Mouse (Mus musculus): ENCODE results near the gene Mipep. TPM values are rescaled to one million over a fixed set of nuclear protein-coding genes. Genes with fewer than 3 reads are reported as not detected.

Gene Mipep
- polyA plus RNA-seq, 2 experiments: 7.5 to 12.6 TPM

DNA sequence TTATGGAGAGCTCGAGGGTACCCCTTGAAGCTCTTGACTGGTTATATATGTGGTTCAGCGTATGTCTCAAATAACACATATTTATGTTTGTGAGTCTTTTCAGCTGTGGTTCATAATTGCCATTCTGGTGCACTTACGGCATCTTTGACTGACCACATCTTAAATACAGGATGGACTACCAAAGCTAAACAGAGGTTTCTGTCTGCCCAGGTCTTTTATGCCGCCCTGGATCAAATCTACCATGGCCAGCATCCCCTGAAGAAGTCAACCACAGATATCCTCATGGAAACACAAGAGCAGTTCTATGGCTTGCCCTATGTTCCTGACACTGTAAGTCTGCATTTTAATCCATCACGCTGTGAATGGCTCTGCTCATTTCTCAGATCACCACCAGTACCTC, 61.8 kb downstream of the Mipep start:
- no peak for DNase-seq (ENCODE audit: low read depth in 3 of 3, low spot score in 3 of 3)
- H3K9me3 ChIP-seq (ENCODE audit: control insufficient read depth, low read length): no peaks in the 10 kb centered on the region
- H3K4me2 ChIP-seq (ENCODE audit: low read depth): no peak overlapping the region
- no peaks in the 10 kb centered on the region for H3K27me3 ChIP-seq (ENCODE audit: control insufficient read depth, insufficient read depth, low read length)
- H3K27ac ChIP-seq: no peak overlapping the region
- H3K4me1 ChIP-seq (replicated peaks; ENCODE audit: control insufficient read depth in 2 of 2, insufficient read depth in 2 of 2, low read length in 1 of 2): no peaks in the 10 kb centered on the region; a peak in 1 of 4 replicates
- no peaks in the 10 kb centered on the region; the same call in 1 of the 2 replicates for H3K36me3 ChIP-seq (replicated peaks; ENCODE audit: control insufficient read depth, insufficient read depth, low read depth)
- 74% methylated on average over 5 of the region's 5 CpGs for WGBS (ENCODE audit: insufficient replicate concordance)
- TF ChIP-seq EP300 (IDR thresholded peaks at IDR 0.05; ENCODE audit: low read depth) (no peak), CTCF (IDR thresholded peaks at IDR 0.05; ENCODE audit: low read depth) (no peak)
- H3K4me3 ChIP-seq (ENCODE audit: insufficient read depth in 1 of 2, low read depth in 2 of 2, low read length in 2 of 2): no peak overlapping the region
- ATAC-seq (ENCODE audit: insufficient read depth): no peak
- H3K9ac ChIP-seq (replicated peaks): no peak overlapping the region

DNA sequence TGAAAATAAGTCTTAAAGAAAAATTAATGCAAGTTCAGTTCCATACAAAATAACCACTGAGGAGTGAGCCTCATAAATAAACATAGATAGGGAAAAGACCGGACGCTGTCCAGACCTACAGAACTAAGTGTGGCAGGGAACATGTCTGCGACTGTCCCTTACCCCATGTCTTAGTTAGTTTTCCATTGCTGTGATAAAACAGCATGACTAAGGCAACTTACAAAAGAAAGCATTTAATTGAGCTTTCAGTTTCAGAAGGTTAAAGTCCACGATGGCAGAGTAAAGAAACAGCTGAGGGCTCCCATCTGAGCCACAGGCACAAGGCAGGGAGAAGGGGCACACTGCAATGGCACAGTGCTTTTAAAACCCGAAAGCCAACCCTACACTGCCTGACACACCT, 63.8 kb downstream of the Mipep start:
- no peak for ATAC-seq (ENCODE audit: insufficient read depth)
- H3K9me3 ChIP-seq (ENCODE audit: control insufficient read depth, low read length): no peaks in the 10 kb centered on the region
- no peaks in the 10 kb centered on the region for H3K4me1 ChIP-seq (replicated peaks; ENCODE audit: control insufficient read depth in 2 of 2, insufficient read depth in 2 of 2, low read length in 1 of 2)
- TF ChIP-seq EP300 (IDR thresholded peaks at IDR 0.05; ENCODE audit: low read depth) (no peak), CTCF (IDR thresholded peaks at IDR 0.05; ENCODE audit: low read depth) (no peak)
- H3K9ac ChIP-seq (replicated peaks): no peak overlapping the region
- H3K36me3 ChIP-seq (replicated peaks; ENCODE audit: control insufficient read depth, insufficient read depth, low read depth): no peaks in the 10 kb centered on the region; the same call in 1 of the 2 replicates
- no peak overlapping the region for H3K27ac ChIP-seq
- H3K4me2 ChIP-seq (ENCODE audit: low read depth): no peak overlapping the region
- no peak overlapping the region for H3K4me3 ChIP-seq (ENCODE audit: insufficient read depth in 1 of 2, low read depth in 2 of 2, low read length in 2 of 2)
- no peaks in the 10 kb centered on the region for H3K27me3 ChIP-seq (ENCODE audit: control insufficient read depth, insufficient read depth, low read length)
- WGBS (ENCODE audit: insufficient replicate concordance): 76% methylated on average over 5 of the region's 5 CpGs
- DNase-seq (ENCODE audit: low read depth in 3 of 3, low spot score in 3 of 3): no peak

DNA sequence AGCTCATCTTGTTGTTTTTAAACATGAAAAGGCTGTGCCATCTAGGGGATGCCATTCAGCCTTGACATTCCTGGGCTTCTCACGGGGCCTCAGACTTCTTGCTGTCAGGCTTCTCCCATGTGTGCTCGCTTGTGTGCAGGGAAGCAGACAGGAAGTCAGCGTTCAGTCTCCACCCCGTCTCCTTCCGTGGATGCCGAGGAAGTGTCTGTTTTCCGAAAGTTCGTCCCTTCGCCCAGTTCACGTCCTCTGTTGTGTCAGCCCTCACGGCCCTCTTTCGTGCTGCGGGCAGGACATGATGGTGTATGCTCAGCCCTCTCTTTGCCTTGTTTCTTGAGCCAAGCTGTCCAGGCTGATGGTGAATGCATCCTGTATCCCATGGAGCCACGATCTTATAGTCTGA, 65.7 kb downstream of the Mipep start:
- no peaks in the 10 kb centered on the region for H3K9me3 ChIP-seq (ENCODE audit: control insufficient read depth, low read length)
- TF ChIP-seq CTCF (IDR thresholded peaks at IDR 0.05; ENCODE audit: low read depth) (no peak), EP300 (IDR thresholded peaks at IDR 0.05; ENCODE audit: low read depth) (no peak)
- H3K36me3 ChIP-seq (replicated peaks; ENCODE audit: control insufficient read depth, insufficient read depth, low read depth): no peaks in the 10 kb centered on the region; the same call in 1 of the 2 replicates
- no peaks in the 10 kb centered on the region for H3K27me3 ChIP-seq (ENCODE audit: control insufficient read depth, insufficient read depth, low read length)
- H3K9ac ChIP-seq (replicated peaks): no peak overlapping the region
- DNase-seq (ENCODE audit: low read depth in 3 of 3, low spot score in 3 of 3): no peak
- H3K4me3 ChIP-seq (ENCODE audit: insufficient read depth in 1 of 2, low read depth in 2 of 2, low read length in 2 of 2): no peak overlapping the region
- WGBS (ENCODE audit: insufficient replicate concordance): 69% methylated on average over 14 of the region's 14 CpGs
- no peaks in the 10 kb centered on the region for H3K4me1 ChIP-seq (replicated peaks; ENCODE audit: control insufficient read depth in 2 of 2, insufficient read depth in 2 of 2, low read length in 1 of 2)
- H3K27ac ChIP-seq: no peak overlapping the region
- no peak for ATAC-seq (ENCODE audit: insufficient read depth)
- H3K4me2 ChIP-seq (ENCODE audit: low read depth): no peak overlapping the region

DNA sequence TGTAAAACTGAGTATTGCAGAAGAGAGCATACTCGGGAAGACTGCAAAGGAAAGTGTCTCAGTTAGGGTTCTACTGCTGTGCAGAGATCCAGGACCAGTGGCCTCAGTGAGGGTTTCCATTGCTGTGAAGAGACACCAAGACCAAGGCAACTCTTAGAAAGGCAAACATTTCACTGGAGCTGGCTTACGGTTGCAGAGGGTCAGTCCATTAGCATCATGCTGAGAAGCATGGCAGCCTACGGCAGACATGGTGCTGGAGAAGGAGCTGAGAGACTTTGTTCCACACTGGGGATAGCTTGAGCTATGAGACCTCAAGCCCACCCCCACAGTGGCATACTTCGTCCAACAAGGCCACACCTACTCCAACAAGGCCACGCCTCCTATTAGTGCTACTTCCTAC, 67.3 kb downstream of the Mipep start:
- Histone ChIP-seq H3K9me3 (ENCODE audit: control insufficient read depth, low read length) (no peaks in the 10 kb centered on the region), H3K36me3 (replicated peaks; ENCODE audit: control insufficient read depth, insufficient read depth, low read depth) (no peaks in the 10 kb centered on the region), H3K27ac (no peak overlapping the region), H3K4me2 (ENCODE audit: low read depth) (no peak overlapping the region), H3K9ac (replicated peaks) (no peak overlapping the region), H3K27me3 (ENCODE audit: control insufficient read depth, insufficient read depth, low read length) (no peaks in the 10 kb centered on the region), H3K4me3 (ENCODE audit: insufficient read depth in 1 of 2, low read depth in 2 of 2, low read length in 2 of 2) (no peak overlapping the region), H3K4me1 (replicated peaks; ENCODE audit: control insufficient read depth in 2 of 2, insufficient read depth in 2 of 2, low read length in 1 of 2) (no peaks in the 10 kb centered on the region)
- DNase-seq (ENCODE audit: low read depth in 3 of 3, low spot score in 3 of 3) (no peak), ATAC-seq (ENCODE audit: insufficient read depth) (no peak)
- 65% methylated on average over 5 of the region's 5 CpGs for WGBS (ENCODE audit: insufficient replicate concordance)
- TF ChIP-seq EP300 (IDR thresholded peaks at IDR 0.05; ENCODE audit: low read depth) (no peak), CTCF (IDR thresholded peaks at IDR 0.05; ENCODE audit: low read depth) (no peak)

DNA sequence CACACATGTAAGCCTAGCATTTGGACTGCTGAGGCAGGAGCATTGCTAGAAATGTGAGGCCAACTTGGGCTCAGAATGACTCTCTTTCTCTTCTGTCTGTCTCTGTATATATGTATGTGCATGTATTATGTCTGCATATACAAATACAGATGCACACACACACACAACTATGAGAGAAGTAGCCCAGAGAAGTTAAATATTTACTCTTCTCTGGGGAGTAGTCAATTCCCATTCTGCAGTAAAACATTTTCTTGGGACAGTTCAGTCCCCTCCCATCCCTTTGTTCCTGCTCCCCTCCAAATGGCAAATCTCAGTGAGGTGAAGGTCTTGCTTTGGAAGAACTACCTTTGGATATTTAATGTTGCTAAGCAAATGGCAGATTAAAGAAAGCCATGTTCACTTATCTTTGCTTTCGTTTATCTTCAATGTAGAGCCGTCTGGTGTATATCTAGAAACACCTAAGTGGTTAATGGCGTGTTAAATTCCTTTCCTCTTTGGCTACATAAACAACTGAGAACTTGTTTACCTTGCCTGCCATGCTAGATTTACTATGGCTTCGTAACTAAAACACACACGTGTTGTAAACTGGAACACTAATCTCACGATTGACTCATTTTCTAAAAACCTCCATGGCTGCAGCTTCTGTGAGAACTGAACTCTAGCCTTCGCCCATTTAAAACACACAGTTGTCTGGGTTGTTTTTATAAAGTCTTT, 72.0 kb downstream of the Mipep start:
- H3K27ac ChIP-seq: no peak overlapping the region
- ATAC-seq (ENCODE audit: insufficient read depth) (no peak), DNase-seq (ENCODE audit: low read depth in 3 of 3, low spot score in 3 of 3) (no peak)
- H3K9me3 ChIP-seq (ENCODE audit: control insufficient read depth, low read length): no peaks in the 10 kb centered on the region
- H3K27me3 ChIP-seq (ENCODE audit: control insufficient read depth, insufficient read depth, low read length): no peaks in the 10 kb centered on the region
- no peak overlapping the region for H3K4me2 ChIP-seq (ENCODE audit: low read depth)
- 54% methylated on average over 7 of the region's 7 CpGs for WGBS (ENCODE audit: insufficient replicate concordance)
- no peaks in the 10 kb centered on the region for H3K4me1 ChIP-seq (replicated peaks; ENCODE audit: control insufficient read depth in 2 of 2, insufficient read depth in 2 of 2, low read length in 1 of 2)
- H3K9ac ChIP-seq (replicated peaks): no peak overlapping the region
- H3K4me3 ChIP-seq (ENCODE audit: insufficient read depth in 1 of 2, low read depth in 2 of 2, low read length in 2 of 2): no peak overlapping the region
- no peak for TF ChIP-seq CTCF (IDR thresholded peaks at IDR 0.05; ENCODE audit: low read depth)
- TF ChIP-seq EP300 (IDR thresholded peaks at IDR 0.05; ENCODE audit: low read depth): no peak
- no peaks in the 10 kb centered on the region for H3K36me3 ChIP-seq (replicated peaks; ENCODE audit: control insufficient read depth, insufficient read depth, low read depth)
